Mouse (Mus musculus): ENCODE measurements around the gene Prkn. TPM values are rescaled to one million over a fixed set of nuclear protein-coding genes. Genes with fewer than 3 reads are reported as not detected.

The Prkn gene
- polyA plus RNA-seq, 1 experiment from 2014 or later: 0.96 TPM

DNA sequence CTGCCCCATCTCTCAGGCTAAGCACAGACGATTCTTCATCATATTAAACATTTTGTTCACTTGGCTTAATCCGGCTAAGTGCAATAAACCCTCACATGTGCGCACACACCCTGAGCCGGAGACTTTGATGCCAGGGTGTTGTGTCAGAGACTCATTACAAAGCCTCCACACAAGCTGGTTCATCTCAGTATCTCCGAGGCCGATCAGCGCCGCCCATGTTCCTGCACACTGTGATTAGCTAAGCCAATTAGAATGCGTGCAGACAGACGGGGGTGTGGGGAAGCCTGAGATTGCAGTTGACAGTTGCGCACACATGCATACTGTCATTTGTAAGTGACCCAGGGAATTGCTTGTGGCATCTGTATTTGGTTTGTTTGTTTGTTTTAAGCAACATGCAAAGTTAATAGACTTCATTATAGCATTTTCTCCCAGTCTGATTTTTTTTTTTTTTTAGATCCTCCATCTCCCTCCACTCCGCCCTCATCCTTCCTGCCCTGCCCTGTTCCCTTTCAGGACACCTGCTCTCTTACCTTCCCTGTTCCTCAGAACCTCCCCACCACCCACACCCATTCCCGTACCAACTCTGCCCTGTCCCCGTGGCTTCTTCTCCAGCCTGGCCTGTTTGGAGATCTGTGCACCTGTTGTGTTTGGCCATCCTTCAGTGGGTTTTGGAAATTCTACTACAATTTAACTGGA is 1202.5 kb downstream of the Prkn start:
- peak; percentile 87 for ATAC-seq
- Histone ChIP-seq H3K27ac (ENCODE audit: low read depth, low read length) (no peak overlapping the region), H3K9ac (ENCODE audit: low read depth, low read length) (no peak overlapping the region), H3K4me3 (ENCODE audit: low read depth, low read length) (no peak overlapping the region), H3K4me2 (replicated peaks; ENCODE audit: low read depth) (0 out of 2 replicates have a peak overlapping the region, but pooled peaks have one; percentile 1), H3K27me3 (replicated peaks; ENCODE audit: control insufficient read depth, insufficient read depth, low read length) (no peaks in the 10 kb centered on the region), H3K36me3 (ENCODE audit: control insufficient read depth, insufficient read depth) (no peaks in the 10 kb centered on the region), H3K9me3 (ENCODE audit: control insufficient read depth) (no peaks in the 10 kb centered on the region), H3K4me1 (replicated peaks; ENCODE audit: control insufficient read depth, insufficient read depth, low read length) (no peaks in the 10 kb centered on the region)
- no peak for TF ChIP-seq CTCF (IDR thresholded peaks at IDR 0.05; ENCODE audit: low read depth)
- WGBS: 29% methylated on average over 14 of the region's 14 CpGs

GRCm38 (mm10) chr17:12044222-12044621 is 1204.0 kb downstream of the Prkn start:
- WGBS: 73% methylated on average over 8 of the region's 8 CpGs
- Histone ChIP-seq H3K4me3 (ENCODE audit: low read depth, low read length) (no peak overlapping the region), H3K27ac (ENCODE audit: low read depth, low read length) (no peak overlapping the region), H3K9ac (ENCODE audit: low read depth, low read length) (no peak overlapping the region), H3K36me3 (ENCODE audit: control insufficient read depth, insufficient read depth) (no peaks in the 10 kb centered on the region), H3K4me2 (replicated peaks; ENCODE audit: low read depth) (no peak overlapping the region), H3K4me1 (replicated peaks; ENCODE audit: control insufficient read depth, insufficient read depth, low read length) (no peaks in the 10 kb centered on the region), H3K27me3 (replicated peaks; ENCODE audit: control insufficient read depth, insufficient read depth, low read length) (no peaks in the 10 kb centered on the region), H3K9me3 (ENCODE audit: control insufficient read depth) (no peaks in the 10 kb centered on the region)
- TF ChIP-seq CTCF (IDR thresholded peaks at IDR 0.05; ENCODE audit: low read depth): no peak
- ATAC-seq: no peak

DNA sequence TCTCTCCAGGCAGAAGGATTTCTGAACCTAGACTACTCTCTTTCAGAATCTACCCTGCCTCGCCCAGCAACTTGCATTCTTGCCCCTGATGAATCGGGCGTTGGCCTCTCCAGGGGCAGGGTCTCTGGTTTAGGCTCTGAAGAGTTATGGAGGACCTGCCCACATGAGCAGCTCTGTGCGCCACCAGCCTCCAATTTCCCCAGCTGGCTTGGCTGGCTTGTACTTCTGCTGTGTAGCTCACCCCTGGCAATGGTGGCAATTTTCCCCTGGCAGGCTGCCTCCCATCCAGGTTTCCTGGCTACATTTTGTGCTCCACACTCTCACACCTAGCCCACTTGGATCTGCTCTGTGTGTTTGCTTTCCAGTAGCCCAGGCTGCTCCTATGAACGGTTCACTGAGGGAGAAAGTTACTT is 1205.7 kb downstream of the Prkn start:
- Histone ChIP-seq H3K4me2 (replicated peaks; ENCODE audit: low read depth) (no peak overlapping the region), H3K27me3 (replicated peaks; ENCODE audit: control insufficient read depth, insufficient read depth, low read length) (no peaks in the 10 kb centered on the region), H3K4me1 (replicated peaks; ENCODE audit: control insufficient read depth, insufficient read depth, low read length) (no peaks in the 10 kb centered on the region), H3K36me3 (ENCODE audit: control insufficient read depth, insufficient read depth) (no peaks in the 10 kb centered on the region), H3K27ac (ENCODE audit: low read depth, low read length) (no peak overlapping the region), H3K9me3 (ENCODE audit: control insufficient read depth) (no peaks in the 10 kb centered on the region), H3K4me3 (ENCODE audit: low read depth, low read length) (no peak overlapping the region), H3K9ac (ENCODE audit: low read depth, low read length) (no peak overlapping the region)
- WGBS: 49% methylated on average over 5 of the region's 5 CpGs
- TF ChIP-seq CTCF (IDR thresholded peaks at IDR 0.05; ENCODE audit: low read depth): no peak
- ATAC-seq: no peak

- WGBS: 80% methylated on average over 7 of the region's 7 CpGs
Measured at GRCm38 (mm10) chr17:12047032-12047431, 1206.8 kb downstream of the Prkn start.

DNA sequence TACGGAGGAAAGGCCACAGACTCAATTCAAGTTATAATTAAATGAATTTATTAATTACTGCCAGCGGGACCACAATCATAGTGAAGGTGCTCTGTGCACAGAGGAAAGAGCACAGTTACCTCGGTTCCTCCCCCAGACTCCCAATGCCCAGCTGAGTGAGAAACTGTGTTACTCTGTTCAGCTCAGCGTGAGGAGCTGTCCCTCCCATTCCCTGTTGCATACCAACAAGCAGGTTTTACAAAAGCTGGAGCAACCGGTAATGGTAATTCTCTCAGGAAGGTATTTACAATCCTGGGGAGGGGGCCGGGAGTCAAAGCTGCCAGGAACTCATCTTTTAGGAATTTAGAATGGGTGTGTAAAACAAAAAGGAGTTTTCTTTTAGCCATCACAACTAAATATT is 1207.3 kb downstream of the Prkn start:
- 45% methylated on average over 6 of the region's 6 CpGs for WGBS
- Histone ChIP-seq H3K4me3 (ENCODE audit: low read depth, low read length) (no peak overlapping the region), H3K4me2 (replicated peaks; ENCODE audit: low read depth) (no peak overlapping the region)

More at GRCm38 (mm10) chr17:12047032-12047431, 1206.8 kb downstream of the Prkn start:
- H3K4me3 ChIP-seq (ENCODE audit: low read depth, low read length): no peak overlapping the region
- no peaks in the 10 kb centered on the region for H3K4me1 ChIP-seq (replicated peaks; ENCODE audit: control insufficient read depth, insufficient read depth, low read length)
- no peak for TF ChIP-seq CTCF (IDR thresholded peaks at IDR 0.05; ENCODE audit: low read depth)
- H3K9ac ChIP-seq (ENCODE audit: low read depth, low read length): no peak overlapping the region
- no peaks in the 10 kb centered on the region for H3K9me3 ChIP-seq (ENCODE audit: control insufficient read depth)
- no peak overlapping the region for H3K4me2 ChIP-seq (replicated peaks; ENCODE audit: low read depth)
- H3K27ac ChIP-seq (ENCODE audit: low read depth, low read length): no peak overlapping the region
- no peaks in the 10 kb centered on the region for H3K36me3 ChIP-seq (ENCODE audit: control insufficient read depth, insufficient read depth)
- no peak for ATAC-seq
- no peaks in the 10 kb centered on the region for H3K27me3 ChIP-seq (replicated peaks; ENCODE audit: control insufficient read depth, insufficient read depth, low read length)

DNA sequence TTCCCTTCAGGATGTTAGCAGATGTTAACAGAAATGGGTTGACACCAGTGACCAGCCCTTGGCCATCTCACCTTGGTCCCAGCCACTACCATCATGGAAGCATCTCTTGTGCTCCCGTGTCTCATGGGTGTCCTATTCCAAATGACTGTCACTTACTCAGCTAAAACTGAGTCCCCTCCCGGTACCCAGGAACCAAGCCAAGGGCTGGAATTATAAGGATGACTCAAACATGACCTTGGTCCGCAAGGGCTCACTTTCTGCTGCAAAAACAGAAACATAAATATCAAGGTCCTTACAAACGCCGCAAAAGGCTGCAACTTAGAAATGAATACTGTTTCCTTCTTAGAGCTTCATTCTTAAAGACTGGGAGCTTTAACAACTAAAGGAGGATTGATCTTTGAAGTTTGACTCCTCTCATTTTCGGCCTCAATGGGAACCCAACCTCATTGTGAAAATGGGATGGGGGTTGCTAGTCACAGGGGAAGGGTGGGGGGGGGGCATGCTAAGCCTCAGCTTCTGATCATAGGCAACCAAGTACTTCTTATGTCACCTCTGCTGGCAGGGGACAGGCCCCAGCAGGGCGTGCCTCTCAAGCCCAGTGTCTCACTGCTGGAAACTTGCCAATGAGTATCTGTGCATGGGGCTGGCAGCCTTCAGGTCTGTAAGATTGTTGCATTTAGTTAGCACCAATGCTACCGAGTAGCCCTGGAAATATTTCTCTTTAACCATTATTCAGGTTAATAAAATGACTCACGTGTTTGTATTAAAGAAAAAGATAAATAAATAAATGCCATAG is 1208.7 kb downstream of the Prkn start:
- Histone ChIP-seq H3K36me3 (ENCODE audit: control insufficient read depth, insufficient read depth) (no peaks in the 10 kb centered on the region), H3K4me3 (ENCODE audit: low read depth, low read length) (no peak overlapping the region), H3K27ac (ENCODE audit: low read depth, low read length) (no peak overlapping the region), H3K9me3 (ENCODE audit: control insufficient read depth) (no peaks in the 10 kb centered on the region; the same call in 1 of the 2 replicates), H3K27me3 (replicated peaks; ENCODE audit: control insufficient read depth, insufficient read depth, low read length) (no peaks in the 10 kb centered on the region), H3K4me1 (replicated peaks; ENCODE audit: control insufficient read depth, insufficient read depth, low read length) (no peaks in the 10 kb centered on the region), H3K4me2 (replicated peaks; ENCODE audit: low read depth) (no peak overlapping the region), H3K9ac (ENCODE audit: low read depth, low read length) (no peak overlapping the region)
- ATAC-seq: no peak; the same call in 1 of the 2 replicates
- 64% methylated on average over 9 of the region's 9 CpGs for WGBS
- TF ChIP-seq CTCF (IDR thresholded peaks at IDR 0.05; ENCODE audit: low read depth): no peak

More for the DNA sequence above, 1207.3 kb downstream of the Prkn start:
- ATAC-seq: no peak
- Histone ChIP-seq H3K36me3 (ENCODE audit: control insufficient read depth, insufficient read depth) (no peaks in the 10 kb centered on the region), H3K4me1 (replicated peaks; ENCODE audit: control insufficient read depth, insufficient read depth, low read length) (no peaks in the 10 kb centered on the region), H3K27me3 (replicated peaks; ENCODE audit: control insufficient read depth, insufficient read depth, low read length) (no peaks in the 10 kb centered on the region), H3K9me3 (ENCODE audit: control insufficient read depth) (no peaks in the 10 kb centered on the region), H3K27ac (ENCODE audit: low read depth, low read length) (no peak overlapping the region), H3K9ac (ENCODE audit: low read depth, low read length) (no peak overlapping the region)
- no peak for TF ChIP-seq CTCF (IDR thresholded peaks at IDR 0.05; ENCODE audit: low read depth)
